Mouse (Mus musculus) erythroblast, adult 5-6 weeks (primary cell): ENCODE results near the gene Psmd4. TPM values are rescaled to one million over a fixed set of nuclear protein-coding genes. Genes with fewer than 3 reads are reported as not detected.

Experiments
- ATAC-seq: replicated peaks from 2 replicates; pipeline ENCODE4 v1.8.0; 2016; ENCODE audit warnings: moderate number of reproducible peaks, mild to moderate bottlenecking, moderate TSS enrichment, inconsistent platforms; ENCODE audit not compliant: poor library complexity, low FRiP score, severe bottlenecking
- total RNA-seq, 2 experiments: library from RNA; stranded (forward) in 1 of 2; stranded (reverse) in 1 of 2; fragments of 150-400 nt in 1 of 2; fragments of 200-764, 138-1000 nt in 1 of 2; gene quantifications; 2 replicates each; pipeline versions ENCODE4 v1.2.3 to v1.2.4; 2015 to 2017; ENCODE audit warnings: low replicate concordance in 2 of 2

Psmd4 gene
- total RNA-seq, 2 experiments from 2014 or later, result 89.3 to 102 TPM

DNA sequence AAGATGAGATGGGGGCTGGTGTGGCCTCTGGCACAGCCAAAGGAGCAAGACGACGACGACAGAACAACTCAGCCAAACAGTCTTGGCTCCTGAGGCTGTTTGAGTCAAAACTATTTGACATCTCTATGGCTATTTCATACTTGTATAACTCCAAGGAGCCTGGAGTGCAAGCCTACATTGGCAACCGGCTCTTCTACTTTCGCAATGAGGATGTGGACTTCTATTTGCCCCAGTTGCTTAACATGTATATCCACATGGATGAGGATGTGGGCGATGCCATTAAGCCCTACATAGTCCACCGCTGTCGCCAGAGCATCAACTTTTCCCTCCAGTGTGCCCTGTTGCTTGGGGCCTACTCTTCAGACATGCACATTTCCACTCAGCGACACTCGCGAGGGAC, 58.1 kb downstream of the Psmd4 start:
- ATAC-seq, result no peak

Other genes starting within 250 kb of the Psmd4 start
- 13.6 and 25.0 TPM in 2 replicates for gene Pogz, start 205.0 kb downstream of the Psmd4 start, total RNA-seq (2015; ENCODE audit: low replicate concordance)
- 9.7 and 10.0 TPM in 2 replicates for gene Pogz, start 205.0 kb downstream of the Psmd4 start, total RNA-seq (2017; ENCODE audit: low replicate concordance)
- gene Psmb4, start 155.7 kb downstream of the Psmd4 start, total RNA-seq (2015; ENCODE audit: low replicate concordance), result 108 and 126 TPM in 2 replicates
- 40.0 and 52.2 TPM in 2 replicates for gene Psmb4, start 155.7 kb downstream of the Psmd4 start, total RNA-seq (2017; ENCODE audit: low replicate concordance)
- 20.3 and 45.0 TPM in 2 replicates for gene Selenbp1, start 109.6 kb downstream of the Psmd4 start, total RNA-seq (2015; ENCODE audit: low replicate concordance)
- 35.3 and 41.0 TPM in 2 replicates for gene Selenbp1, start 109.6 kb downstream of the Psmd4 start, total RNA-seq (2017; ENCODE audit: low replicate concordance)
- gene Rfx5, start 88.5 kb downstream of the Psmd4 start, total RNA-seq (2015; ENCODE audit: low replicate concordance), result 3.3 and 4.2 TPM in 2 replicates
- gene Rfx5, start 88.5 kb downstream of the Psmd4 start, total RNA-seq (2017; ENCODE audit: low replicate concordance), result 2.2 and 5.9 TPM in 2 replicates
- 8.6 and 14.4 TPM in 2 replicates for gene Pi4kb, start 67.9 kb downstream of the Psmd4 start, total RNA-seq (2015; ENCODE audit: low replicate concordance)
- gene Pi4kb, start 67.9 kb downstream of the Psmd4 start, total RNA-seq (2017; ENCODE audit: low replicate concordance), result 7.8 and 21.9 TPM in 2 replicates
- gene Zfp687, start 27.2 kb downstream of the Psmd4 start, total RNA-seq (2015; ENCODE audit: low replicate concordance), result 5.9 and 6.5 TPM in 2 replicates
- gene Zfp687, start 27.2 kb downstream of the Psmd4 start, total RNA-seq (2017; ENCODE audit: low replicate concordance), result 4.3 and 6.4 TPM in 2 replicates
- gene Pip5k1a, start 64.3 kb upstream of the Psmd4 start, total RNA-seq (2015; ENCODE audit: low replicate concordance), result 31.5 and 42.4 TPM in 2 replicates
- 71.0 and 81.5 TPM in 2 replicates for gene Pip5k1a, start 64.3 kb upstream of the Psmd4 start, total RNA-seq (2017; ENCODE audit: low replicate concordance)
- gene Vps72, start 68.4 kb upstream of the Psmd4 start, total RNA-seq (2015; ENCODE audit: low replicate concordance), result 8.5 and 19.4 TPM in 2 replicates
- 14.6 and 18.8 TPM in 2 replicates for gene Vps72, start 68.4 kb upstream of the Psmd4 start, total RNA-seq (2017; ENCODE audit: low replicate concordance)
- gene Tmod4, start 81.9 kb upstream of the Psmd4 start, total RNA-seq (2015; ENCODE audit: low replicate concordance), result not detected in 2 replicates
- 0.17 and 3.3 TPM in 2 replicates for gene Tmod4, start 81.9 kb upstream of the Psmd4 start, total RNA-seq (2017; ENCODE audit: low replicate concordance)
- gene Scnm1, start 91.4 kb upstream of the Psmd4 start, total RNA-seq (2015; ENCODE audit: low replicate concordance), result 36.4 and 39.0 TPM in 2 replicates
- gene Scnm1, start 91.4 kb upstream of the Psmd4 start, total RNA-seq (2017; ENCODE audit: low replicate concordance), result 38.9 and 39.8 TPM in 2 replicates
- gene Lysmd1, start 91.5 kb upstream of the Psmd4 start, total RNA-seq (2015; ENCODE audit: low replicate concordance), result 7.7 and 12.1 TPM in 2 replicates
- 11.7 and 13.7 TPM in 2 replicates for gene Lysmd1, start 91.5 kb upstream of the Psmd4 start, total RNA-seq (2017; ENCODE audit: low replicate concordance)
- gene Tnfaip8l2, start 99.7 kb upstream of the Psmd4 start, total RNA-seq (2015; ENCODE audit: low replicate concordance), result 10.2 and 17.1 TPM in 2 replicates
- 6.0 and 12.4 TPM in 2 replicates for gene Tnfaip8l2, start 99.7 kb upstream of the Psmd4 start, total RNA-seq (2017; ENCODE audit: low replicate concordance)
- not detected in 2 replicates for gene Sema6c, start 117.8 kb upstream of the Psmd4 start, total RNA-seq (2015; ENCODE audit: low replicate concordance)
- gene Sema6c, start 117.8 kb upstream of the Psmd4 start, total RNA-seq (2017; ENCODE audit: low replicate concordance), result not detected in 2 replicates
- 12.5 and 16.1 TPM in 2 replicates for gene Gabpb2, start 175.3 kb upstream of the Psmd4 start, total RNA-seq (2015; ENCODE audit: low replicate concordance)
- 38.1 and 40.8 TPM in 2 replicates for gene Gabpb2, start 175.3 kb upstream of the Psmd4 start, total RNA-seq (2017; ENCODE audit: low replicate concordance)
- gene Cdc42se1, start 186.1 kb upstream of the Psmd4 start, total RNA-seq (2015; ENCODE audit: low replicate concordance), result 35.9 and 53.4 TPM in 2 replicates
- gene Cdc42se1, start 186.1 kb upstream of the Psmd4 start, total RNA-seq (2017; ENCODE audit: low replicate concordance), result 12.8 and 21.5 TPM in 2 replicates
- gene Mllt11, start 189.6 kb upstream of the Psmd4 start, total RNA-seq (2015; ENCODE audit: low replicate concordance), result 3.1 TPM in 1 of 2 replicates, not detected in the other
- 0.14 TPM in 1 of 2 replicates, not detected in the other for gene Mllt11, start 189.6 kb upstream of the Psmd4 start, total RNA-seq (2017; ENCODE audit: low replicate concordance)
- gene Gm128, start 199.0 kb upstream of the Psmd4 start, total RNA-seq (2015; ENCODE audit: low replicate concordance), result not detected in 2 replicates
- not detected in 2 replicates for gene Gm128, start 199.0 kb upstream of the Psmd4 start, total RNA-seq (2017; ENCODE audit: low replicate concordance)
- gene Bnipl, start 208.6 kb upstream of the Psmd4 start, total RNA-seq (2015; ENCODE audit: low replicate concordance), result not detected in 2 replicates
- 0.68 TPM in 1 of 2 replicates, not detected in the other for gene Bnipl, start 208.6 kb upstream of the Psmd4 start, total RNA-seq (2017; ENCODE audit: low replicate concordance)
- 23.2 and 27.4 TPM in 2 replicates for gene Mindy1, start 238.7 kb upstream of the Psmd4 start, total RNA-seq (2015; ENCODE audit: low replicate concordance)
- 17.7 and 28.2 TPM in 2 replicates for gene Mindy1, start 238.7 kb upstream of the Psmd4 start, total RNA-seq (2017; ENCODE audit: low replicate concordance)
- gene Prune1, start 239.5 kb upstream of the Psmd4 start, total RNA-seq (2015; ENCODE audit: low replicate concordance), result 3.3 and 7.5 TPM in 2 replicates
- gene Prune1, start 239.5 kb upstream of the Psmd4 start, total RNA-seq (2017; ENCODE audit: low replicate concordance), result 2.6 and 4.4 TPM in 2 replicates